Mouse (Mus musculus): Measurements from ENCODE around the gene Hao1. TPM values are rescaled to one million over a fixed set of nuclear protein-coding genes. Genes with fewer than 3 reads are reported as not detected.

Gene Hao1
- not detected for total RNA-seq (2021)

GRCm38 (mm10) chr2:134554221-134554727 is at the start of gene Hao1:
Gene Hao1 (minus strand): TSS chr2:134554368.
- intact Hi-C loops (cut with DNase I), result loop anchor here (5.0 kb wide), 1 partner anchor 123 kb away; no protein-coding TSS in a partner anchor
- no peak for DNase-seq (ENCODE audit: low spot score)

DNA sequence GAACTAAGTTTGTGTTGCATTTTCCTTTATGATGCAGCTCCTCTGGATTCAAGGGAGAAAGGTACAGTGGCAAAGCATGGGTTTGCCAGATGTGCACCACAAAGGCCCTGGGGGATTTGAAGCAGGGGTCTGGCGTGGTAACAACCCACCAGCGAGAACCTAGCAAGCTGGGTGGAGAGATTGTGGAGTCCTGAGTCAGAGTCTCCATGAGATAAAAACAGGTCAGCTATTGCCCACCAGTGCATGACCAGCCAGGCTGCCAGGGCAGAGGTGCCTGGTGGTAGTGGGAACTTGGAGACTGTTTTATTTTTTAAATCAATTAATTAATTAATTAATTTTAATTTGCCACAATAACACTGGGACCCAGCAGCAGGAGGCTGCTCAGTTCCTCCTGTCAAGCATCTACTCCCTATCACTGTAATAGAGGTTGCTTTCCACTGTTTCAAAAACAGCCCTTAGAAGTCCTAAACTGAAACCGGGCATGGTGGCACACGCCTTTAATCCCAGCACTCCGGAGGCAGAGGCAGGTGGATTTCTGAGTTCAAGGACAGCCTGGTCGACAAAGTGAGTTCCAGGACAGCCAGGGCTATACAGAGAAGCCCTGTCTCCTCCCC is 37.0 kb upstream of the Hao1 start:
- intact Hi-C loops (cut with DNase I), result no loop called here
- no peak for DNase-seq (ENCODE audit: low spot score)

DNA sequence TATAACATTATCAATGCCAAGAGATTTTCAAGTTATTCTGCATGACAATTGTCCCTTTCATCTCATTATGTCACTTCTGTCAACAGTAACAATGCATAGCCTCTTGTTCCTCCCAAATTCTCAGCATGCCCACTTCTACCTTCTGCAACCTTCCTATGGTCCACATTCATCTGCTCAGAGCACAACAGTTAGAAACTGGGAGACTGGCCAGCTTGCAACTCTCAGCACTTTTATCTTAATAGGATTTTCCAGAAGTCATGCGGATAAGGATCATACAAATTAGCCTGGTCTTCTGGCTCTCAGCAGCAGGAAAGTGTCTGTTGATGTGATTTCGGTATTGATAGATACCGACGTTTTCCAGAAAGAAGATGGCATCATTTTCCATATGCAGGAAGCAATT is 31.1 kb upstream of the Hao1 start:
- no peak for DNase-seq (ENCODE audit: low spot score)
- intact Hi-C loops (cut with DNase I), result no loop called here

- no peak for DNase-seq (ENCODE audit: low spot score)
- intact Hi-C loops (cut with DNase I), result no loop called here
These were observed 5.3 kb upstream of the Hao1 start for GRCm38 (mm10) chr2:134559422-134559821.

- intact Hi-C loops (cut with DNase I), result loop anchor here (5.0 kb wide), 1 partner anchor 125 kb away; no protein-coding TSS in a partner anchor
These were observed 1.8 kb downstream of the Hao1 start for GRCm38 (mm10) chr2:134552358-134552757.

DNA sequence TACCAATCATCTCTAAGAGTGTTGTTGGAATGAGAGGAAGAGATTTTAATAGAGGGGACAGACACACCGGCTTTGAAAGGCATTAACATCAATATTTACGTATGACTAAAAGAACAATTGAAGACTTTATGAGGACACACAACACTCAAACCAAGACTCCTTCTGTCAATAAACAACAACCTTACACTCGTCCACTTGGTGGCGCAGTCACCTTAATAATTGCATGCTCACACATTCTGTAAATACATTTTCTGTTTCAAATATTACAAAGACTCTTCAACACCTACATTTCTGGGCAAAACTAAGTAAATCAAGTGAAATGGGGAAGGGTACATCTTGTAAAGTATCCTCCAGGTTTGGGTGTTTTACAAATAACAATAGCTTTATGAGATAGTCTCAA is 4.4 kb downstream of the Hao1 start:
- DNase-seq (ENCODE audit: low spot score), result no peak
- intact Hi-C loops (cut with DNase I), result loop anchor here (1.0 to 10.0 kb wide), 3 partner anchors 128 to 781 kb away; partner anchors contain the start of gene Plcb1

More at GRCm38 (mm10) chr2:134552358-134552757, 1.8 kb downstream of the Hao1 start:
- no peak for DNase-seq (ENCODE audit: low spot score)

GRCm38 (mm10) chr2:134545116-134545515 is 9.1 kb downstream of the Hao1 start:
- intact Hi-C loops (cut with DNase I), result loop anchor here (10.0 kb wide), 1 partner anchor 240 kb away; the partner anchor contains the start of gene Plcb1
- no peak for DNase-seq (ENCODE audit: low spot score)

- intact Hi-C loops (cut with DNase I), result loop anchor here (10.0 kb wide), 1 partner anchor 240 kb away; the partner anchor contains the start of gene Plcb1
These were observed 9.7 kb downstream of the Hao1 start for GRCm38 (mm10) chr2:134544321-134545065.

GRCm38 (mm10) chr2:134543501-134543900 is 10.7 kb downstream of the Hao1 start:
- intact Hi-C loops (cut with DNase I), result loop anchor here (10.0 kb wide), 1 partner anchor 241 kb away; the partner anchor contains the start of gene Plcb1

More at GRCm38 (mm10) chr2:134544321-134545065, 9.7 kb downstream of the Hao1 start:
- DNase-seq (ENCODE audit: low spot score), result no peak

DNA sequence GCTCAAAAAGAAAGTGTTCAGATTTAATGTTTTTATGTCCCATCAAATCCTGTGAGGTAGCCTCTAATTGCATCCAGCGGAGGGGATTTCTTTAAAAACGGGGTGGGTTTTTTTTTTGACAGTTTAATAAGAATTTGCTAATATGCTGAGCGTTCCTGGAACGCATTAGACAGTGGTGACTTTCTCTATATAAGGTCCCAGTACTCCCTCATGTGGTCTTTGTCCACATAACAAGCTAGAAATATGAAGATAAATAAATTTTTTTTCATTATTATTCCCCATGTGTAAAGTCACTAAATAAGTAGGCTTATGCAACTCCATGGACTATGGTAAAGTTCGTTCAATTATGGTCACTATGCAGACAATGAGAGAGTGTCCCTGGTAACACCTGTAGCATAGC is 13.1 kb downstream of the Hao1 start:
- intact Hi-C loops (cut with DNase I), result loop anchor here (10.0 kb wide), 1 partner anchor 244 kb away; the partner anchor contains the start of gene Plcb1
- DNase-seq (ENCODE audit: low spot score), result no peak

More at GRCm38 (mm10) chr2:134543501-134543900, 10.7 kb downstream of the Hao1 start:
- no peak for DNase-seq (ENCODE audit: low spot score)

GRCm38 (mm10) chr2:134538451-134538850 is 15.7 kb downstream of the Hao1 start:
- DNase-seq (ENCODE audit: low spot score), result no peak
- intact Hi-C loops (cut with DNase I), result no loop called here

GRCm38 (mm10) chr2:134528122-134528810 is 25.9 kb downstream of the Hao1 start:
- intact Hi-C loops (cut with DNase I), result no loop called here
- no peak for DNase-seq (ENCODE audit: low spot score)

DNA sequence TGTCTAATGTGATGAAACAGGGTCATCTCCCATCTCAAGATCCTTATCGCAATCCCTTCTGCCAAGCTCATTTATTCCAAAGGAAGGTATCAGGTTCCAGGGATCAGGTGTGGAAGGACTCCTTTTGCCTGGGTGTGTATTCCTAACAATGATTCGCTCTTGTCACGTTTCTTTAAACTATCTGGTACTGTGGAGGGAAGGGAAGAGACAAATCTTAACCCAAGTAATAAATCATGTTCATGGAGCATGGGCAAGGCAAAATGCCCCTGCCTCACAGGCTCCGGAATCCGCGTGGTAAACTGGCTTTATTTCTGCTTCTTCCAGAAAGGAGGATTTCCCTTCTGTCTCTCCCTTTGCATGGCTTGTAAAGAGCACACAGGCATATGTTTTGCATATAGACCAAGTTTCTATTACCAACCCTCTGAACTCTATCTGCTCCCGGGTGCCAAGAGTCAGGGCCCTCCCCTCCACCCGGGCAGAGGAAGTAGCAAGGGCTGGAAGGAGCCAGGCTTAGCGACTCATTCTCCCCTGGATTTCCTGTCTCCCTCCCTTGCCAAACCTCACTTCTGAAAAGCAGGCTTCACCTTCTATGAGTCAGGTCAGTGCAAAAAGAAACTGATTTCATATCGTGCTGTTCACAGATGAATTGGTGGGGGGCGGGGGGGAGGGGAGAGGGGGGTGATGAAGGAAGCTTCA is 26.6 kb downstream of the Hao1 start:
- DNase-seq (ENCODE audit: low spot score), result no peak
- intact Hi-C loops (cut with DNase I), result no loop called here

DNA sequence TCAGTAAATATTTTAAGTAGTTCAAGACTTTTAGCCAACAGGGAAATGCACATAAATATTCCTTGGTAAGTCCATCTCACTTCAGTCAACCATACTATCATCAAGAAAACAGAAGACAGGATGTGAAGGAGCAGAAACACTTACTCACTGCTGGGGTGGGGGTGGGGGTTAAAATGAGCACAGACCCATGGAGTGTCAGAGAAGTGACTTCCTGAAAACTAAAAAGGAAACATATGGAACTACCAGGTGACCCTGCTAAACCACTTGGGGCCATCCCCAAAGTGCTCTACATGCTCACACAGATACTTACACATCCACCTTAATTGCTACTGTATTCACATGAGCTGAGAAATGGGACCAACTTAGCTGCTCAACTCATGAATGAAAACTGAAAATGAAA is 36.1 kb downstream of the Hao1 start:
- intact Hi-C loops (cut with DNase I), result no loop called here
- DNase-seq (ENCODE audit: low spot score), result no peak

- intact Hi-C loops (cut with DNase I), result no loop called here
- no peak for DNase-seq (ENCODE audit: low spot score)
These were observed 54.4 kb downstream of the Hao1 start for GRCm38 (mm10) chr2:134499777-134500176.

- intact Hi-C loops (cut with DNase I), result no loop called here
- DNase-seq (ENCODE audit: low spot score), result no peak
These were observed 55.7 kb downstream of the Hao1 start for GRCm38 (mm10) chr2:134498450-134498849.

DNA sequence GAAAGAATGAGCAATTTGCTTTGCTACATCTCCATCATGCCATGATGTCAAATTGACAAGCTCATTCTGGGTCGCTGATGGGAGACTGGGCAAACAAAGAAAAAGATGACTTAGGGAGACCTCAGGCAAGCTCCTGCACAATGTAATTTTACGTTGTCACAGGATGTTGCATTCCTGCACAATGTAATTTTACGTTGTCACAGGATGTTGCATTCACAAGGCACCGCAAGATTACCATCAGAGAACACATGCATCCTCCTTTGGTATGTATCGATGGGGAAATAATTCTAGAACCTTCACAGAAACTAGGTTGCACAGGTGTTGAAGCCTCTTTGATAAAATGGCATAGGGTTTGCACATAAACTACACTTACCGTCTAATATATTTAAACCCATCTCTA is 65.5 kb downstream of the Hao1 start:
- no peak for DNase-seq (ENCODE audit: low spot score)
- intact Hi-C loops (cut with DNase I), result loop anchor here (10.0 kb wide), 2 partner anchors 1374 to 1464 kb away; no protein-coding TSS in a partner anchor

GRCm38 (mm10) chr2:134486055-134486834 is 67.9 kb downstream of the Hao1 start:
- intact Hi-C loops (cut with DNase I), result loop anchor here (10.0 kb wide), 2 partner anchors 1371 to 1461 kb away; no protein-coding TSS in a partner anchor
- no peak for DNase-seq (ENCODE audit: low spot score)

DNA sequence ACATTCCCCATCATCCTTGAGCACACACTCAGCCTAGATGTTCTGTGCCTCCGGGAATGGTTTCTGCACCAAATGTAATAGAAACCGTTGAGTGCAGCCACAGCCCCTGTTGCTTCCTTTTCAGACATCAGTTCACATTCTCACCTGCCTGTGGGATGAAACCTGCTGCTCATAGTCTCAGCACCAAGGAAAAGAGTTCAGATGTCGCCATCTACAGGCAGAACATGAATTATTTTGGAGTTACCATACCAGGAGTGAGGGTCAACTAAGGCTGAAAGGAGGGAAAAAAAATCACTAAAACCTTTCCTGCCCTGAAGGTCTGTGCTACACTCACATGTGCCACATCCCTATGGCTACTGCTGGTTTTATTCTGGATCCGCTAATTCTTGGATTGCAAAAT is 71.5 kb downstream of the Hao1 start:
- DNase-seq (ENCODE audit: low spot score), result no peak
- intact Hi-C loops (cut with DNase I), result loop anchor here (5.0 to 10.0 kb wide), 3 partner anchors 930 to 1458 kb away; partner anchors contain the start of gene Bmp2
